Mouse (Mus musculus) lung, postnatal 0 days (tissue): ENCODE data around the gene Ccm2.

Experiments
- CTCF ChIP-seq: IDR thresholded peaks from 2 replicates; pipeline ENCODE4 v1.5.1; 2016; ENCODE audit warnings: antibody characterized with exemption, mild to moderate bottlenecking
- EP300 ChIP-seq: IDR thresholded peaks from 2 replicates; pipeline ENCODE4 v1.6.1; 2016; ENCODE audit warnings: antibody characterized with exemption, mild to moderate bottlenecking, control low read depth

GRCm38 (mm10) chr11:6596205-6596604 is 49.5 kb downstream of the Ccm2 start:
- TF ChIP-seq CTCF = no peak
- TF ChIP-seq EP300 = no peak
